Mouse (Mus musculus): ENCODE measurements around the gene Snx9. TPM values are rescaled to one million over a fixed set of nuclear protein-coding genes. Genes with fewer than 3 reads are reported as not detected.
A peak's percentile ranks its signal among the peaks of the same experiment; 100 is the strongest.

The Snx9 gene
- polyA plus RNA-seq, 1 experiment from 2014 or later, result 29.6 TPM

GRCm38 (mm10) chr17:5932161-5932560, 91.0 kb downstream of the Snx9 start:
- whole genome bisulfite sequencing, result 80% methylated on average over 5 of the region's 5 CpGs

DNA sequence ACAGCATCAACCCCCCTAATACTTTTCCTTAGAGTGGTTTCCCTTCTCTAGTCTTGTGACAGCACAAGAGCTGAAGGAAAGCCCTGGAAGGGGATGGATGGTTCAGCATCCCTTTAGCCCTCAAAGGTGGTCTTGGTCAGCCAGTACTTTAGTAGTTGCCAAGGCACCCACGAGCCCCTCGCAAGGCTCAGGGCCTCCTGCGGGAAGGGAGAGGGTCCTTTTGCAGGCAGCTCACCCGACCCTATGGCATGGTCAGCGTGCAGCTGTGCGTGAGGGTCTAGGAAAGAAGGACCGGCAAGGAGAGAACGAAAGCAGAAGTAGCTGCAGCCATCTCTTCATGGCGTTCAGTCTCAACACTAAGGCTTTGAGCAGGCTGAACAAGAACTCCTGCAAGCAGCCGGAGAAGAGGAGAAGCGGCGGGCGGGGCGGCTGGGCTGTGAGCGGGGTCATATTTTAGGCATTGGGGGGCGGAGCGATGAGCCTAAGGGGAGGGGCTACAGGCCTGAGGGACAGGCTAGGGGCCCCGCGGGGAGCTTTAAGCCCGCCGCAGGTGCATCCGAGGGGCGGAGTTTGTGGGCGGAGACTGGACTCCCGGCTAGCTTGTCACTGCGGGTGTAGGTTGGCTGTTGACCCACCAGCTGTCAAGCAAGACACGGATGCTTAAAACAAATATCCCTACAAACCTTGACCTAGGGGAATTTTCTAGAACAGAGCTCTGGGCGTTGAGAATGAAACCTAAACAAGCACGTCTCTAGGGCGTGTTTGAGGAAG, 93.6 kb downstream of the Snx9 start:
- Histone ChIP-seq H3K9me3 (replicated peaks) (no peaks in the 10 kb centered on the region), H3K4me2 (peak overlapping the region; percentile 95), H3K4me1 (replicated peaks) (peaks cover 12% of the 10 kb centered on the region), H3K36me3 (peaks cover 17% of the 10 kb centered on the region), H3K27me3 (replicated peaks) (peaks cover 14% of the 10 kb centered on the region; the same call in 1 of the 2 replicates), H3K27ac (ENCODE audit: poor library complexity, severe bottlenecking) (peak overlapping the region; percentile 3; the same call in 1 of the 2 replicates), H3K9ac (peak overlapping the region; percentile 82), H3K4me3 (peak overlapping the region; percentile 55)
- WGBS, result 2% methylated on average over 30 of the region's 30 CpGs
- peak; percentile 92 for ATAC-seq (ENCODE audit: insufficient number of reproducible peaks, low FRiP score)

More at GRCm38 (mm10) chr17:5932161-5932560, 91.0 kb downstream of the Snx9 start:
- Histone ChIP-seq H3K4me1 (replicated peaks) (peaks cover 12% of the 10 kb centered on the region), H3K9ac (no peak overlapping the region), H3K9me3 (replicated peaks) (no peaks in the 10 kb centered on the region), H3K27me3 (replicated peaks) (no peaks in the 10 kb centered on the region), H3K36me3 (peaks cover 39% of the 10 kb centered on the region), H3K4me3 (no peak overlapping the region), H3K4me2 (no peak overlapping the region), H3K27ac (ENCODE audit: poor library complexity, severe bottlenecking) (no peak overlapping the region)
- no peak for ATAC-seq (ENCODE audit: insufficient number of reproducible peaks, low FRiP score)

- 75% methylated on average over 3 of the region's 3 CpGs for WGBS
- no peak for ATAC-seq (ENCODE audit: insufficient number of reproducible peaks, low FRiP score)
- Histone ChIP-seq H3K36me3 (peaks cover 10% of the 10 kb centered on the region; the same call in 1 of the 2 replicates), H3K4me3 (no peak overlapping the region), H3K9ac (no peak overlapping the region), H3K27ac (ENCODE audit: poor library complexity, severe bottlenecking) (no peak overlapping the region), H3K27me3 (replicated peaks) (peaks cover 18% of the 10 kb centered on the region; the same call in 1 of the 2 replicates), H3K4me2 (peak overlapping the region; percentile 95), H3K4me1 (replicated peaks) (peaks cover 13% of the 10 kb centered on the region), H3K9me3 (replicated peaks) (no peaks in the 10 kb centered on the region)
Observed at GRCm38 (mm10) chr17:5935680-5936079, 94.6 kb downstream of the Snx9 start.

GRCm38 (mm10) chr17:5936276-5936675, 95.1 kb downstream of the Snx9 start:
- Histone ChIP-seq H3K4me1 (replicated peaks) (peaks cover 15% of the 10 kb centered on the region), H3K36me3 (peaks cover 6% of the 10 kb centered on the region; the same call in 1 of the 2 replicates), H3K27ac (ENCODE audit: poor library complexity, severe bottlenecking) (no peak overlapping the region), H3K9me3 (replicated peaks) (no peaks in the 10 kb centered on the region), H3K27me3 (replicated peaks) (peaks cover 18% of the 10 kb centered on the region; the same call in 1 of the 2 replicates), H3K4me3 (no peak overlapping the region), H3K9ac (no peak overlapping the region), H3K4me2 (no peak overlapping the region)
- ATAC-seq (ENCODE audit: insufficient number of reproducible peaks, low FRiP score), result no peak
- WGBS, result 84% methylated on average over 14 of the region's 14 CpGs

DNA sequence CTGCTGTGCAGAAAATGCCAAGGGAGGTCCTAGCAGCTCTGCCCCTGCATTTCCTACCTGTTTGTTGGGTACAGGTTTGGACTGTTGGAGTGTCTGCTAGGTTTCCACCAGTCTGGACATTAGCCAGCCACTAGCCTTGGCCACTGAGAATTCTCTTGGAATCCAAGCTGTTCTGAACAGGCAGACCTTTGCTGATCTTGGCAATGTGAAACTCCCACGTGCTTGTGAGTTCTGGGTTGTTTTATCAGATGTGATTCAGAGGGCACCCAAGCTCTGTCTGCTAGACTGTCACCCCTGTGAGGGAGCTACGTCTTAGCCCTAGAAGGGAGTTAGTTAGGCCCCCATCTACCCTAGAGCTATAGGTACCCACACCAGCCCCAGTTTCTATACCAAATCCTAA, 96.3 kb downstream of the Snx9 start:
- Histone ChIP-seq H3K4me3 (no peak overlapping the region), H3K27ac (ENCODE audit: poor library complexity, severe bottlenecking) (no peak overlapping the region), H3K4me2 (no peak overlapping the region), H3K9ac (no peak overlapping the region), H3K27me3 (replicated peaks) (peaks cover 18% of the 10 kb centered on the region; the same call in 1 of the 2 replicates), H3K4me1 (replicated peaks) (peaks cover 15% of the 10 kb centered on the region), H3K9me3 (replicated peaks) (no peaks in the 10 kb centered on the region), H3K36me3 (peaks cover 1% of the 10 kb centered on the region; the same call in 1 of the 2 replicates)
- 48% methylated on average over 2 of the region's 2 CpGs for WGBS
- ATAC-seq (ENCODE audit: insufficient number of reproducible peaks, low FRiP score), result no peak

DNA sequence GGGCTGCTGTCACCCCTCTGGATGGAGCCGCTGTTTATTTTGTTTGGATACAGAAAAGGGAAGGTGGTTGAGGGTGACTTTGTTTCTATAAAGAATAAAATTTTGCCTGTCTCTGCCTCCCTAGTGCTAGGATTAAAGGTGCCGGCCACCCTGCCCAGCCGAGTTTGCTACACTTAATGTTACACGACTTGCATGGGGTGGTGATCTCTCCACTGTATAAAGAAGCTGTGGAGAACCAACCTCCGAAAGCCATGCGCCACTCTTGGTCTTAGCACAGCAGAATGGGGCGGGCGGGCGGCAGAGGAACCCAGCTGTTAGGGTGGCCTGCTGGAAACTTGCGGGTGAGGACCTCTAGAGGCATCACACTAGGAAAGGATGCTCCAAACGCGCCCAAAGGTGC, 98.7 kb downstream of the Snx9 start:
- Histone ChIP-seq H3K27ac (ENCODE audit: poor library complexity, severe bottlenecking) (no peak overlapping the region), H3K4me3 (no peak overlapping the region), H3K9ac (no peak overlapping the region), H3K9me3 (replicated peaks) (no peaks in the 10 kb centered on the region), H3K27me3 (replicated peaks) (peaks cover 18% of the 10 kb centered on the region; the same call in 1 of the 2 replicates), H3K36me3 (no peaks in the 10 kb centered on the region), H3K4me1 (replicated peaks) (peaks cover 10% of the 10 kb centered on the region), H3K4me2 (no peak overlapping the region)
- ATAC-seq (ENCODE audit: insufficient number of reproducible peaks, low FRiP score), result no peak
- 62% methylated on average over 12 of the region's 12 CpGs for WGBS

DNA sequence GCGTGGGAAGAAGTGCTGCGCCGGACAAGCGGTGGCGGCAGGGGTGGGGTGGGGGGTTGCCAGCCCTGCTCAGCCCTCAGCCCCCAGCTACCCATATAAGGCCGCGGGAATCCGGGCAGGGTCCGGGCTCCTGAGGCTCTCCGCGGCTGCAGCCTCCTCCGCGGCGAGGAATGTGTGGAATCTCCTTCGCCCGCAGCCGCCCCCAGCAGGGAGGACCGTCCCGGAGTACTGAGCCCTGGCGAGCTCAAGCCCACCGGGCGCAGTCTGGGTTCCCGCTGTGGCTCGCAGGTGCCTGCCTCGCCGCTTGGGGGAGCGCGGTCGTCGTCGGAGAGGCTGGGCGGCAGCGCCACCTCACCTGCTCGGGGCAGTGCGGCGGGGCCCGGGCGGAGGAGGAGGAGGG, 99.7 kb downstream of the Snx9 start:
- H3K27me3 ChIP-seq (replicated peaks), result peaks cover 18% of the 10 kb centered on the region; the same call in 1 of the 2 replicates

DNA sequence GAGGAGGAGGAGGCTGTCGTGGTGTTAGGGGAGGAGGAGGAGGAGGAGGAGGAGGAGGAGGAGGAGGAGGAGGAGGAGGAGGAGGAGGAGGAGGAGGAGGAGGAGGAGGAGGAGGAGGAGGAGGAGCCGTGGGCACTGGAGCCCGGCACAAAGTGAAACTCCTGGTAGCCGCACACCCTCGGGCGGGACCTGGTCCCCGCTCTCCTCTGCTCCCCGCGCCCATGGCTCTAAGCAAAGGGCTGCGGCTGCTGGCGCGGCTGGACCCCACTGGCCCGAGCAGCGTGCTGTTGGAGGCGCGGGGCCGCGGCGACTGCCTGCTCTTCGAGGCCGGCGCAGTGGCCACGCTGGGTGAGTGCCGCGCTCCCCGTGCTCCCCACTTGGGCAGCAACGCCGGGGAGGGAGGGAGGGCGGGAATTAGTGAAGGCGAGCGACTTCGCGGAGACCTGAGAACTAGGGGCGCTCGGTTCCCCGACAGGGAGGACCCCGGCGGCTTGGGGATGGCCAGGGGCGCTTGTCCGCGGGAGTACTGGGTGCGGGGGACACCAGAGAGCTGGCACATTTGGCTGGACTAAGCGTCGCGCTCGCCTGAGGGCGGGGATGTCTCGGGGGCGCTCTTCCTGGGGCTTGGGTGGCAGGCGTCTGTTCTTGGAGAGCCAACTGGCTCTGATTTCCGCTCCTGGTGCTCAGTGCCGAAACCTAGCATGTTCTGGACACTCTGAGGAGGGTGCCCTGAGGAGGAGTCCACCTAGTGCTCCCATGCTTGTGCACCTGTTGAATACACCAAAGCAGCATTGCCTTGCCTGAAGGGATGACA, 100.3 kb downstream of the Snx9 start, which contains the start of gene Synj2:
Gene Synj2 (plus strand): TSS at position 51 of the 814 bp plus-strand sequence.
- Histone ChIP-seq H3K4me1 (replicated peaks) (0 out of 2 replicates have a peak, but pooled peaks cover 3% of the 10 kb centered on the region), H3K9ac (peak within 1 kb of the TSS; percentile 80), H3K4me2 (peak within 1 kb of the TSS; percentile 97), H3K9me3 (replicated peaks) (no peaks in the 10 kb centered on the region), H3K27me3 (replicated peaks) (peaks cover 18% of the 10 kb centered on the region; the same call in 1 of the 2 replicates), H3K36me3 (no peaks in the 10 kb centered on the region), H3K4me3 (peak within 1 kb of the TSS; percentile 68), H3K27ac (ENCODE audit: poor library complexity, severe bottlenecking) (peak within 1 kb of the TSS; percentile 4; the same call in 1 of the 2 replicates)
- WGBS, result 1% methylated on average over 46 of the region's 52 CpGs
- ATAC-seq (ENCODE audit: insufficient number of reproducible peaks, low FRiP score), result peak; percentile 75

More for the DNA sequence above, 99.7 kb downstream of the Snx9 start:
- H3K4me1 ChIP-seq (replicated peaks), result 0 out of 2 replicates have a peak, but pooled peaks cover 3% of the 10 kb centered on the region
- peak overlapping the region; percentile 68 for H3K4me3 ChIP-seq
- H3K27ac ChIP-seq (ENCODE audit: poor library complexity, severe bottlenecking), result no peak overlapping the region
- WGBS, result under 1% methylated on average over 25 of the region's 38 CpGs
- H3K9me3 ChIP-seq (replicated peaks), result no peaks in the 10 kb centered on the region
- peak overlapping the region; percentile 97 for H3K4me2 ChIP-seq
- peak overlapping the region; percentile 80 for H3K9ac ChIP-seq
- H3K36me3 ChIP-seq, result no peaks in the 10 kb centered on the region
- peak; percentile 85 for ATAC-seq (ENCODE audit: insufficient number of reproducible peaks, low FRiP score)

GRCm38 (mm10) chr17:5942156-5942555, 101.0 kb downstream of the Snx9 start:
- Histone ChIP-seq H3K27ac (ENCODE audit: poor library complexity, severe bottlenecking) (no peak overlapping the region), H3K4me2 (peak overlapping the region; percentile 97), H3K36me3 (no peaks in the 10 kb centered on the region), H3K27me3 (replicated peaks) (peaks cover 18% of the 10 kb centered on the region; the same call in 1 of the 2 replicates), H3K4me1 (replicated peaks) (0 out of 2 replicates have a peak, but pooled peaks cover 3% of the 10 kb centered on the region), H3K9me3 (replicated peaks) (no peaks in the 10 kb centered on the region), H3K4me3 (peak overlapping the region; percentile 68), H3K9ac (peak overlapping the region; percentile 80; the same call in 1 of the 2 replicates)
- no peak for ATAC-seq (ENCODE audit: insufficient number of reproducible peaks, low FRiP score)
- 67% methylated on average over 3 of the region's 3 CpGs for whole genome bisulfite sequencing

GRCm38 (mm10) chr17:5943053-5943452, 101.9 kb downstream of the Snx9 start:
- H3K4me2 ChIP-seq, result no peak overlapping the region
- peaks cover 18% of the 10 kb centered on the region; the same call in 1 of the 2 replicates for H3K27me3 ChIP-seq (replicated peaks)
- ATAC-seq (ENCODE audit: insufficient number of reproducible peaks, low FRiP score), result no peak
- no peak overlapping the region for H3K27ac ChIP-seq (ENCODE audit: poor library complexity, severe bottlenecking)
- H3K4me3 ChIP-seq, result no peak overlapping the region
- H3K36me3 ChIP-seq, result no peaks in the 10 kb centered on the region
- no peak overlapping the region for H3K9ac ChIP-seq
- H3K4me1 ChIP-seq (replicated peaks), result 0 out of 2 replicates have a peak, but pooled peaks cover 3% of the 10 kb centered on the region
- WGBS, result 67% methylated on average over 1 of the region's 1 CpGs
- H3K9me3 ChIP-seq (replicated peaks), result no peaks in the 10 kb centered on the region
